Mouse (Mus musculus) cerebellum, postnatal 10 days (tissue): ENCODE data around the gene Kcnma1.

ENCODE experiments used
- DNase-seq, 2 experiments: peaks; one replicate each; pipeline ENCODE4 v3.0.0; 2021; ENCODE audit warnings: mixed read lengths in 2 of 2

The Kcnma1 gene

DNA sequence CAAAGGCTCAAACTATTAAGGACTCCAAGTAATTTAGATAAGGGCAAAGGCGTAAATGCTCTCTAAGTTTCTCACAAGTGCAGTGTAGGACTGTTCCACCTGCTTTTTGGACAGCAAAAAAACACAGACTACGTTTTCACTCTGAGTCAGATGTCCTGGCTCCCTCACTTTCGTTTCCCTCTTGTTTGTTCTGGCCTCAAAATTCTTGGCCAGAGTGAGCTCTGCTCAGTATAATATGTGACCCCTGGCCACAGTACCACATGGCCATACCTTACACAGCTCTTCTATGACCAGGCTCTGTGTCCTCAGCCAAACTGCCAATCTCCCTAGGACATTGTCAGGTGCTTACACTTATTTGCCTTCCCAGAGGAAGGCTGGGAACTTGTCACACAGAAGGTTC, 241.6 kb downstream of the Kcnma1 start:
- no peak for DNase-seq

DNA sequence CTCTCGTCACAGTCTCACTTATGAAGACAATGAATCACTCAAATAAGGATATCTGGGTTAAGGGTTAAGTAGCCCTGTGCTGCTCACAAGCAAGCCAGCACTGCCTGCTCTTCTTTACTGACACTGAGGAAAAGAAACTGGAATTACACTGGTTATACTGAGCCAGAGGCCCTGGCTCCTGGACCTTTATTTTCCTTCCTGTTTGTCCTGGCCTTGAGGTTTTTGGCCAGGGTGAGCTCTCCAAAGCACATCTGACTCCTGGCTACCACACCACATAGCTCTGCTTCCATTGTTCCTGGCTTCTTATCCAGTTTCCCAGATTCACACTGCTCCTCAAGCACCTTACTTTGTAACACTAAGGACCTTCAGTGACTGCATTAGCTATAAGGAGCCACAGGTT, 242.5 kb downstream of the Kcnma1 start:
- no peak for DNase-seq

DNA sequence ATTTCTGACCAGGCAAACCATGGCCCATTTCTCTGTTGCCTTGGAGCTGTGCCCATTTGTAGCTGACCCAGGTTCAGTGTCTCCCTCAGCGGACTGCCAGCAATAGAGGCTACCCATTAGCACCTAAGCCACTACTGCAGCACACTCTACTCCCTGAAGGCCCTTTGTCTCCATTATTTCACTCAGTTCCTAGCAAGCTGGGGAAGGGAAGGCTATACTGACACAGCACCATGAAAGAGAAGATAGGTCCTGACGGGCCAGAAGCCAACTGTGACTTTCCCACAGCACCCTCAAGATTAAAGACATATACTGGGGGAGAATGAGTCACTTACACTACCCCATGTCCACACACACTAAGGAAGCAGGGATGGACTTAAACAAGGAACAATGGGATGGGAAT, 251.8 kb downstream of the Kcnma1 start:
- peak in 1 of 2 experiments; percentile 28 for DNase-seq

DNA sequence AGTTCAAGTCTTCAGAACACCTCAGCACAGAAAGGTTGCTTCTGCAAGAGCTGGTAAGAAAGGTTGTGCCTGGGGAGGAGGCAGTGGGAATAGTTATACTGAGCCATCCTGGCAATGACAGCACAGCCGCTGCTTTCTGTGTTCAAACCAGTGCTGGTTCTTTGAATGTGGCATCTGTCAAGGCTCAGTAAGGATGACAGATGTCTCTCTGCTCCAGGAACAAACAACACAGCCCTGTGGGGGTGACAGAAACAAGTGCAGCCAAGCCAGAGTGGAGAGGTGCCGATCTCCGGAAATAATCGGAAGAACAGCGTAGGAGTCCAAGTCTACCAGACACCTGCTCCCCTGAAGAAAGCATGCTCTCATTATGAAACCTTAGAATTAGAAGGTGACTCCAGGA, 254.7 kb downstream of the Kcnma1 start:
- DNase-seq: peak; percentile 48 to 55

DNA sequence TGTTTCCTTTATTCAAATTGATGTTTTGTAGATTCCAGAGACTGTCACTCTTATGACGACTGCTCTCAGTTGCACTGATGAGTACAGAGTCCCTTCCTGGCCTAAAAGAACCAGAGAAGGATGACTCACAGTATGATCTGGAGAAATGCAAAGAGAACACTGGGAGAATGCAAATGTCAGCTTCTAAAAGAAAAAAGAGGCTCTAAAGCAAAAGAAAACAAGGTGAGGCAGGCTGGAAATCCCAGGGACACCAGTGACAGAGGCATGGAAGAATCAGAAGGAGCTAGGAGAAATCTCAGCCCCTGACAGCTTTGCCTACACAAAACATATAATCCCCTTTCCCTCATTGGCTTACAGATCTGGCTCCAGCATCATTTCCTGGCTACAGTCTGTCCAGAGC, 255.9 kb downstream of the Kcnma1 start:
- DNase-seq: peak; percentile 45 to 54

DNA sequence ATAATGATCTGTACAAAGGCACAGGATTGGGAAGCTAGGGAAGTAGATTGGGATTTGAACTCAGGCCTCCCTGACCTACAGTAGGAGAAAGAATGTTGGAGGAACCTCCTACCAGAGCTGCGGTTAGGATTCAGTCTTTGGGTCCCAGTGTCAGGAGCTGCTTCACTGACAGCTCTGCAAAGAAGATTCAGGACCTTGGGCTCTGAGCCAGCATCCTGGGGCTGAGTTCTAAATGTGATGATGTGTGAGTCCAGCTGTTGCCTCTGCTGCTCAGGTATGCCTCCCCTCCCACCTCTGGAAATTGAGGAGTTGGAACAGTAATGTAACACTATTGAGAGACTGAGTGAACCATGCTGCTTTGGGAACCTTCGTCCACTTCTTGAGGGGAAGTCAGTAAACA, 266.3 kb downstream of the Kcnma1 start:
- DNase-seq: peak in 1 of 2 experiments; percentile 32

DNA sequence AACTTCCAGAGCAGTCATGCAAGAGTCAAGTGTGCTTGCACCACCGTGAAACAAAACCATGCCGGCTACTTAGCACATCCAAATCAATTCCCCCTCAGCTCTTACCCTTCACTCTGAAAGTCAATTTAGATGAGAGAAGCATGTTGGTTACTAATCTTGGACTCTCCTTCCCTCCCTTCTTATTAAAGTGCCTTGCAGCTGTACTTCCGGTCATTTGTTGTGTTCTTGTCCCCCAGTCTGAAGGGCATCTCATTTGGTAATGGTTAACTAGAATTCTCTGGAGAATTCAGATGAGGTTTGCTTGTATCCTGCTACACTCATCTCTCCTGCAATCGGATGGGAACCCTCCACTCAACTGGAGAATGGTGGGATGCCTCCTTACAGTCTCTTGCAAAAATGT, 267.3 kb downstream of the Kcnma1 start:
- DNase-seq: no peak

DNA sequence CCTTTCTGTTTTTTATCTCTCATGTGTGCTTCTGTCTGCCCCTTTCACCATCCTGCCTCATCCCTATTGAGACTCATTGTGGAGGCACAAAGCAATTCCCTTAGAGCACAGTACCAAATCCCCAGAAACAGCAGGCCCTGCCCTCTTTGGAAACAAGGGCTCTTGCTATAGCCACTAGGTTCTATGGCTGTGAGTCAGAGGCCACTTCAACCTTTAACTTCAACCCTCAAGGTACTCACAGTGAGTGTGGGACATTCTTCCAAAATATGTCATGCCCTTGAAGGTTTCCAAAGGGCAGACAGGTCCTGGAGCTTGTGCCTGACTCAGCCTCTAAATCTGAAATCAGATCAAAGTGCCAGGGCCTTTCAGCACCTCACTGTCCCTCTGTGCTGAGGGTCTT, 272.8 kb downstream of the Kcnma1 start:
- no peak for DNase-seq

DNA sequence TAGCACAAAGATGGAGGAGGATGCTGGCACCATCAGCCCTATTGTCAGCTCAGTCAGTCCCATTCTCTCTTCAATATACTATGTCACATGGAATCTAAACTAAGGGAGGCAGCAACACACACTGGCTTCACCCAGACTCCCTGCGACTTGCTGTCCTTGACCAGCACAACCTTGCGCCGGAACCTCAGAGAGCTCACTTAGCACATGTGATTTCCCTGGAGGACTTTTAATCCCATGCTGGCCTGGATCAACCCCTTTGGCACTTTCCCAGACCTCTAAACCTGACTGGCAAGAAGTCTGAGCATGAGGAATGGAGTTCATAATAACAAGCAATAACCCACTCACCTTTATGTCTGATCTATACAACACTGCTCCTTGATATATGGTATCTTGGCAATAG, 280.1 kb downstream of the Kcnma1 start:
- no peak for DNase-seq

DNA sequence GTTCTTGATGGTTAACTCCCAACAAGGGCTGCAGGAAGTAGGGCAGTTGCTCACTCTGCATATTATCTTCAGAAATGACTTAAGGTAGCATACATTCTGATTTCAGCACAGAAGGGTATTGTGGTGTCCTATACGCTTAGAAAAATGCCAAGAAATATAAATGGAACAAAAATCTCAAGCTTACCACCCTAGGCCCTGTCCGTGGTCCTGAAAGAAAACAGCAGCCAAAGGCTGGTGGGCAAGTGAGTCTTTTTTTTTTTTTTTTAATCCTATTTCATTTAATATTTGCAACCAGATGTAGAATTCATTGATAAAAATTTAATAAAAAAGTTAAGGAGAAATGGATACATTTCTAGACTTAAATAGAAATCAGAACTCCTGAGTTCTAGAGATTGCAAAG, 284.9 kb downstream of the Kcnma1 start:
- DNase-seq: no peak

DNA sequence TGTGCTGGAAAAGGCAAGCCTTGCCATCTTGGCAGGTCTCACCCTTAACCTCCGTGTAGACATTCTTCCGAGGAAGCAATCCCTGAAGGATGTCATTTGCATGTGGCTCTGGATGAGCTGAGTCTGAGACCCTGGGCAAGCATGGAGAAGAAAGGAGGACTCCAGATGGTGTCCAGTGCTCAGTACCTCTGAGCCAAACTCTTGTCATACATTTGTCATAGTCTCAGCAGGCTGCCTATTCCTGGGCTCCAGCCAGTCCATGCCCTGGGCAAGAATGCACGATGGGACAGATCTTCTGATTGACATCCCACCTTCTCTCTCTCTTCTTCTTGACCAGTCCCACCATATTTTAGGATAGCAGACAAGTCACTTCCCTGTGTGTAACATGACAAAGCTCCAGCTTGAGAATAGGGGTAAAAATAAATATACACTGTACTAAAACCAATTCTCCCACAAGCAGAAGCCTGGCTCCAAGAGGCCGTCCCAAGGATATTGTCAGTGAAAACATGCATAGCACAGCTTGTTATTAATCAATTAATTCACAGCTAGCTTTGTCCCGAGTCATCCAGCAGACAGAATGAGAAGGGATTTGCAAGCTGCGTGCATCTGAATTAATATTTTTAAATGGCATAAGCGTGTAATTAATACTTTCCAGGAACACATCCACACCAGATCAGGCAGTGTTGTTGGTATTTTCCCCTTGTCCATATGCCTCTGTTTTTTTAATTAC, 290.4 kb downstream of the Kcnma1 start:
- peak; percentile 88 to 91 for DNase-seq

DNA sequence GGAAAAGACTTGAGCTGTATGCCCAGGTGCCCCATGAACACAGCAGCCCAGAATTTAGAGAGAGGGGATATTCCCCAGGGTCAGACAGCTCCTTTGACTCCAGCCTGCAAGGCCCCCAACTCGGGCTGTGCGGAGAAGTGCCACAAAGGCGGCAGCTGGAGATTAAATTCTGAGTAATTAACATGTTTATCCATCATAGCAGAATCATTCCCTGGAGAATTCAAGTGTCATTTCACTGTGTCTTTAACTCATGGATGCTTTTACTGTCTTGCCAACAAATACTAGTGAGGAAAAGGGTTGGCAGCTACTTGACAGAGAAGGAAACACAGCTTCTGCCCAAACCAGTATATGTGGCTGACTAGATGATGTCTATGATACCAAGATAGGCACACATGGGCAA, 295.0 kb downstream of the Kcnma1 start:
- DNase-seq: peak; percentile 34 to 38

DNA sequence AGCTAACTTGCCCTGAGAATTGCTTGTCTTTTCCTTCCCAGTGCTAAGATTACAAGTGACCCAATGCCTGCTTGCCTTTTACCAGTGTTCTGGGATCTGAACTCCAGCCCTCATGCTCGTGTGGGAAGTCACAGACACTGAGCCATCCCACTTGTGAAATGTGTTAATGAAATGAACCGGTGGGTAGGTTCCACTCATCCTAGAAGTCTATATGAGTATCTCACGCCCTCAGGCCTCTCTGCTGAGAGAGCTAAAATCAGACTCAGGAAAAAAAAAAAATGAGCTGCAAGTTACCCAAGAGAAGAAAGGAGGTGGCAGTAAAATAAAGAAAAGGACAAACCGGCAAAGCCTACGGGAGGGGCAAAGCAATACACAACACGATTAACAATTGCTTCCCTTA, 295.6 kb downstream of the Kcnma1 start:
- no peak for DNase-seq

DNA sequence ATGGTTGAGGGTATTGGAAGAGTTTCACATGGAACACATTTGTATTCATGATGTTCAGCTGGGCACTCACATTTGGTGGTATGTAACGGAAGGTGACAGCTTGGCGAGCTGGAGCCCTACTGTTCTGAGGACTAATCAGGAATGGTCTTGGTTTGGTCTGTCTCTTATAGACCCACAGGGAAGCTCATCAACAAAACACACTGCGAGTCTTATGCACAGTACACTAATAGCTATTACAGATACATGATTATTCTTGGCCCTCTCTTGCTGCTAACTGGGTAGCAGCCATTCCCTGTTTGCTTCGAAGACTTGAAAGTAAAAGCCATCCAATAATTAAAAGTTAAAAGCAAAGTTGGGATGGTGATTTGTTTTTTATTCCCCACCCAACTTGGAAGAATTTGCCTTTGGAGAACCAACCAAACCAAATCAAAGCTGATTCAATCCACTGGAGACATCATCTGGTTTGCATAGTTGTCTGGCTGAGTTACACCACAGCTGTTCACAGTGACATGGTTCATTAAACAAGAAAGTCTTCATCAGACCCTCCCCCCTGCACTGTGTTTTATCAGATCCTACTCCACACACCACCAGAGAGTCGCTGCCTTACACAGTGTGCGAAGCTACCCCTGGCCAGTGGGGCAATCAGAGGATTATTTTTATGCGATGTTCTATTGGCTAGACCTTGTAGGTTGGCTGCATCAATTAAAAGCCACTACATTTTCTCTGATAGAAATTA, 299.7 kb downstream of the Kcnma1 start:
- DNase-seq: peak in 1 of 2 experiments; percentile 36

DNA sequence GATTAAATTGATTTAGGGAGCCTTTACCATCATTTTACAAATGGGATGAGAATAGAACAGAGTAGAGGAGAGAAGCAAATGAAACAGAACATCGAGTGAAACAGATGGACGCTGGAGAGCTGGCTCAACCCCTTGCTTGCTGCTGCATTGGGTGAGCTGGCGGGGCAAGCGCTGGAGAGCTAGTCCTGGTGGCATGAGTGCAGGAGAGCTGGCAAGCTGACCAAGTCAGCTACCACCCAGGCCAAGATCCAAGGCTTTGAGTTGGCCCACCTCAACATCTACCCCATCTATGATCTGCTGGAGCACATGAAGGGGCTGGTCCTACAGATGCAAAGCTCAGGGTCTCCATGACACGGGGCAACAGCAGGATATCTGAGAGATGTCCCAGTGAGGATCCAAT, 301.4 kb downstream of the Kcnma1 start:
- peak; percentile 65 to 81 for DNase-seq

DNA sequence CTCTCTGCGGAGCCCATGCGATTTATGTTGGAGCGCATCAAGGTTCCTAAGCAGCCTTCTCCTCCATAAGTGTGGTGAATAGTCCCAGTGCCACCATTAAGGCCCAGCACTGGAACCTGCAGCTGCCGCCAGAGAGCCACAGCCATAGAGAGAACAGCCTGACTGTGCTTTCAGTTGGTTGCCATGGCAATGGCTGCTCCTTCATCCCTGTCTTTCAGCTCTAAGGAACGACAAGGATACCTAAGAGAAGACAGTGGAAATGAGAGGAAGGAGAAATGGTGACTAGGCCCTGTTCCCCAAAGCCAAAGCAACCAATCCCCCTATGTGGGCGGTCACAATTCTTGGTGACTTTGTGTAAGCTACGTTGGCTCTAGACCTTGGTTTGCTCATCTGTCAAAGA, 303.3 kb downstream of the Kcnma1 start:
- DNase-seq: peak in 1 of 2 experiments; percentile 24

DNA sequence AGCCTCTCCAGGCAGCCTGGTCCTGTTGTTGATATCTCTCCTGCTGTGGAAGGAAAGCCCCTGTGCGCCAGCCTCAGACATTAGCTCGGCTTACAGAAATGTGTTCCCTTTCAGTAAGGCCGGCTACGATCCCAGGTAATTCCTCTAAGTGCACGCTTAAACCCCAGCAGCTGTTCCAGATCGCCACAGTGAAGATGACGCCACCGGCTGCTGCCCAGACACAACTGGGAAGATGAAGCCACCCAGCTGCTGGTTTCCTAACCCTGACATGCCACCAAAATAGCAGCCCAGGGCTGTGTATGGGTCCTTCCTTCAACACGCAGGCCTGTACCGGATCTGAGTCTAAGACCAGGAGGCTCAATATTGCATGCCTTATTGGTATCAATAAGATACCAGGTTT, 307.5 kb downstream of the Kcnma1 start:
- DNase-seq: no peak

DNA sequence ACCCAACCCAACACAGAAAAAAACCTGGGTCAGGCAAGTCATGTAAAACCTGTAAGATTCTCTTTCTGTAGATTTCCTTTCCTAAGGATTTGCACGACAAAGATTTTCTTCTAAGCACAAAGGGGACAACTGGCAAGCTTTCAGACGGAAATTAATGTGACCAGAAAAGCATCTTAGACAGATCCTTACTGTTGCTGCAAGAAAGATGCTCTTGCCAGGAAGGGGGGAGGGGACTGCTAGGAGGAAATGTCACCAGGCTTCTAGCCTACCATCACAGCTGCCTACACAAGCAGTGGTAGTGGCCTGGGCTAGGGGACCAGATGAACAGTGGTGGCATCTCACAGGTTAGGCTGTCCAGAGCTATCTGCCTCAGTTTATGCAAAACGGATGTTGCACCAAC, 308.6 kb downstream of the Kcnma1 start:
- peak; percentile 31 to 42 for DNase-seq

DNA sequence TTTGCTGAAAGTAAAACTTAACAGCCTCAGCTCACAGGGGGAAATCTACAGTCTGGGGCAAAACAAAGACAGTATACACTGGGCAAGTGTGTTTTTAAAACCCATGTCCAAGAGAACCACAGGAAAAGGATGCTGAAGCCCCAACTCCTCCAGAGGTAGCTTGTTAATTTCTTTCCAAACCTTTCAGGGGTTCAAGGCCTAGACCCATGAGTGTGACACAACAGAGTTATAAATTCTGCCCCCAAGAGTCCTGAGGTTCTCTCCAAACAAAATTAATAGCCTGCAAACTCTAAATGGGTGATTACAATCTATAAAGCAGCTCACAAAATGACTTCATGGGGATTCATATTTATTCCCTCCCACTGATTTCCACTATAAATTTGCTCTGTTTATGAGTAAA, 310.0 kb downstream of the Kcnma1 start:
- DNase-seq: no peak

DNA sequence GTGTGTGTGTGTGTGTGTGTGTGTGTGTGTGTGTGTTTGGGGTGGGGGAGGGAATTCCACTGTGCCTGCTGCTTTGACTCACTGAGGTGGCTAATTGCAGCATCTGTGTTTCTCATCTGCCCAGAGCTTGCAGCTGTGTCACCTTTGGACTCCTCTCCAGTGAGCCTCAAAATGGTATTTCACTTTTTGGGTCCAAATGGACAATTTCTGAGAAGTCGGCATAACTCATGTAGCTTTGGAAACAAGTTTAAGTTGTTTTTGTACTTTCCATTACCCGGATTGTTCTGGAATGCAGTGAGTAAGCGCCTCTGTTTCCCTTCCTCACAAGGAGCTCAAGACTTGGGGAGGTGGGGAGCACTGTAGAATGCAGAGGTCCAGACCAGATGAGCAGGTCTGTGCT, 317.9 kb downstream of the Kcnma1 start:
- no peak for DNase-seq

DNA sequence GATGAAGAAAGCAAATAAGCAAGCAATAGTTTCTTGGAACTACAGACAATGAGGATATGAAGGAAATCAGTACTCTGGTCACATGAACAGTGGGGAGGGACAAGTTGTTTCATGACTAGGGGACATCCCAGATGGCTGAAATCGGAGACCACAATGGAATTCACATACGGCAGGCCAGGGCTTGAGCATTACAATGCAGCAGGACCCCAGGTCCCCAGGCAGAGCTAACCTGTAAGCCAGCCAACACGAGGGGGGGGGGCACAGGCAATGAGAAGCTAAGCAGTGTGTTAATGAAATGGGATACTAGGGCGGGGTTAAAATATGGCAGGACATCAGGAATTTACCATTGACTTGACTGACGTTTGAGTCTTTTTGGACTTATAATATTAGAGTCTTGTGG, 324.6 kb downstream of the Kcnma1 start:
- DNase-seq: peak in 1 of 2 experiments; percentile 48

DNA sequence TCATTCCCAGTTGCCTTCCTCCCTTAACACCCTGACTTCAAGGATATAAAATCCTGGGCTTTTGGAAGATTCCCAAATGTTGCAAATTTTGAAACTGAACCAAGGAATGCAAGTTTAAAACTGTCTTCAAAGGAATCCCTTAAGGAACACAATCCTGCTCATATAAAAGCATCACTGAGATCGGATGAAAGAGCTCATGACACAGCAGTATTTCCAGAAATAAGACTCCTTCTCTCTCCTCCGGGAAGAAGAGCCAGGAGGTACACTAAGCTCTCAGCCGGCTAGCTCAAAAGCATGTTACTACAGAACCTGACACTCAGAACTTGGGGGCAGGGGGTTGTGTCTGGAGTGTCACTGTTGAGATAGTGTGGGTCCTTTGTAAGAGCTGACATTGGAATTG, 325.8 kb downstream of the Kcnma1 start:
- DNase-seq: no peak

DNA sequence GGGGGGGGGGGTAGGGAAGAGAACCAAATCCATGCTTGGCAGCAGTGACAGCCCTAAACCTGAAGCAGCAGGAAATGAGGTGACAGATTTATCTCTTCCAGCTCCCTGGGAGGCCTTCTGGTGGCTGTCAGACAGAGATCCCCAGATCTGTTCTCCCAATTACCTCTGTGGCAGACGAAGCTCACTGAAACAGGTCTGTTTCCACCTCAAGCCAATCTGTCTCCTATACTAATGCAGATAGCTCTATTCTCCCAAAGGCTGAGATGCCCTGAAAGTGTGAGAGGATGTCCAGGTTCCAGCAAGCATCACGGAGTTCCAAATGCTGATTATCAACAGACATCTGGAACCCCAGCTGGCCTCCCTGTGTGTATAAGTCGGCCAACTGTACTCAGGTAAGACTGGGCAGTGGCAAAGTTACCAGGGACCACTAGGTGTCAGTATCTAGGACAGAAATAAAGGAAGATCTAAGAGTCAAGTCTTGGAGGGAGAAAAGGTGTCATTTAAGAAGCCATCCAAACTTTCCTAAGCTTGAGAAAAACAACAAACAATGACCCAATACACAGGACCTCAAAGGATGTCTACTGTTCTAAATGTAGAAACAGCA, 329.7 kb downstream of the Kcnma1 start:
- DNase-seq: peak; percentile 57 to 58

DNA sequence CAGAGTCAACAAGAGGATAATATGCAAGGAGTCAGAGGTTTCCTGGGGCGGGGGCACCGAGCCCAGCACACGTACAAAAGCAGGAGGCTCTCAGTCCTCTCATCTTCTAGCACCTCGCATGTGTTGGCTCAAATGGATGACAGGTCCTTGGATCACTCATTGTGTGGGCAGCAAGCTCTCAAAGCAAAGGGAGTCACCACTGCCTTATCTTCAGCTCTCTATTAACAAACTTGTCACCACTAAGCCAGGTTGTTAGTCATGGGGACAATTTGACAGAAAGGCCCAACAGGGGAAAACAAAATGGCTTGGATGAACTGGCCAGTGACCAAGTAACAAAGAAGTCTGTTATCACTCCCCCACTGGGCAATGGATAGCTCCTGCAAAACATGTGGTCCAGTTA, 331.5 kb downstream of the Kcnma1 start:
- DNase-seq: no peak
